Mouse (Mus musculus) heart, adult 2 months (tissue): ENCODE results near the gene Adora2b.

Source experiments
- CTCF ChIP-seq: fragments of 200-600 bp; IDR thresholded peaks from 2 replicates; pipeline ENCODE4 v1.8.1; 2022; ENCODE audit warnings: antibody characterized with exemption, mild to moderate bottlenecking, moderate library complexity
- POLR2A ChIP-seq: fragments of 200-500 bp; IDR thresholded peaks from 2 replicates; pipeline ENCODE4 v1.6.1; 2011; ENCODE audit warnings: mild to moderate bottlenecking, low read depth, low read length, control low read depth; ENCODE audit not compliant: insufficient read depth

DNA sequence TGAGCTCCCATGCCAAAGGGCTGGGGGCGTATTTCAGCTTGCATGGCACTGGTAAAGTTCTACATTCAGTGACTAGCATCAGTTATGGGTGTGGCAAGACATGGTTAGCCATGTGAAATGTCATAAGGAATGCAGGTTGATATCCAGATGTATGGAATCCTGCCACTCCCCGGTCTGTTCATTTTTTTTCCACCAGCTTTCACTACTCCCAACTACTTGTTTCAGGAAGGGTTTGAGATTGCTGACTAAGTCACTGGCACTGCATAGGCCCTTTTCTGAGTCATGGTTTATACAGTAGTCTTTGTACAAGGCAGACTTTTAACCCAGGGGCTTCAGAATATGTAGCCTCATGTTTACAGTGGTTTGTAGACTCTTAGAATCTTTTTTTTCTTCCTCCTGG lies 60.5 kb downstream of the Adora2b start:
- TF ChIP-seq CTCF (no peak), POLR2A (no peak)
